ENCODE assay signal across 8 mouse cellular contexts in the genomic region with DNA sequence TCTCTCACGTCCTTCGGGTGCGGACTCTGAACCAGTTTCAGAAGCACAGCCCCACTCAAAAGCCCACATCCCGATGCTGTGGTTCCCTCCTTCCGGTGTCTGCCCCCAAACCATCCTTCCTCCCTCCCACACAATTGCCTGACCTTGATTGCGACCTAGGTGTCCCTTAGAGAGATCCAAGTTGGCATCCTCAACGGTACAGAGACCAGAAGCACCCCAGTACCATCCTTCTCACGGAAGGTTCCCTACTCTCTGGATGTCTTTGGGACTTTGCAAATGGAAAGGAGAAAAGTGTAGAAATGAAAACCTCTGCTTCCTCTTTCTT. TPM values are rescaled to one million over a fixed set of nuclear protein-coding genes. Genes with fewer than 3 reads are reported as not detected.
DNase-seq lines count a peak whose midpoint lies in the region; ATAC-seq lines count a peak whose summit lies in the region.
"Had no signal": no experiment of that assay in that cellular context is flagged by ENCODE, and none has a peak within 500 bp of the region (broad histone marks: within the 10 kb centered on the region; RNA-seq: fewer than 3 reads in every experiment).

No protein-coding gene starts in this region.

- H3K27ac ChIP-seq in lung, embryonic 15.5 days = peak overlapping the region; percentile 57; the same call in 1 of the 2 replicates
- no peak overlapping the region for H3K27ac ChIP-seq in limb, embryonic 11.5 days (replicated peaks; ENCODE audit: low read depth, low read length)
- no peak overlapping the region; the same call in 1 of the 2 replicates for H3K27ac ChIP-seq in neural tube, embryonic 15.5 days (replicated peaks)

- H3K36me3 ChIP-seq in lung, embryonic 15.5 days = no peaks in the 10 kb centered on the region
- no peaks in the 10 kb centered on the region for H3K36me3 ChIP-seq in erythroblast, embryonic 14.5 days (ENCODE audit: control insufficient read depth)
- H3K36me3 ChIP-seq in limb, embryonic 11.5 days (ENCODE audit: control insufficient read depth, insufficient read depth, low read length) = no peaks in the 10 kb centered on the region
- H3K36me3 ChIP-seq in neural tube, embryonic 15.5 days = no peaks in the 10 kb centered on the region

- DNase-seq in lung, postnatal 36 days = no peak
- no peak for DNase-seq in limb, embryonic 11.5 days (ENCODE audit: low spot score)
- no peak for DNase-seq in gastrocnemius, postnatal 14 days
- DNase-seq in frontal cortex, postnatal 25 days (ENCODE audit: low spot score in 2 of 2) = no peak

- H3K4me2 ChIP-seq in lung, embryonic 15.5 days = peak overlapping the region; percentile 58
- H3K4me2 ChIP-seq in limb, embryonic 11.5 days (ENCODE audit: low read depth, severe bottlenecking) = peak overlapping the region; percentile 11; the same call in 1 of the 2 replicates
- peak overlapping the region; percentile 57 for H3K4me2 ChIP-seq in neural tube, embryonic 15.5 days

- 38% methylated on average over 8 of the region's 8 CpGs for WGBS in lung, embryonic 15.5 days
- WGBS in limb, embryonic 11.5 days = 53% methylated on average over 8 of the region's 8 CpGs
- 43% methylated on average over 8 of the region's 8 CpGs for WGBS in neural tube, embryonic 15.5 days

- no peaks in the 10 kb centered on the region for H3K9me3 ChIP-seq in lung, embryonic 15.5 days
- no peaks in the 10 kb centered on the region for H3K9me3 ChIP-seq in erythroblast, embryonic 14.5 days (ENCODE audit: control insufficient read depth, low read length)
- no peaks in the 10 kb centered on the region for H3K9me3 ChIP-seq in limb, embryonic 11.5 days (ENCODE audit: control insufficient read depth, low read length)
- H3K9me3 ChIP-seq in neural tube, embryonic 15.5 days (replicated peaks) = no peaks in the 10 kb centered on the region

- peak overlapping the region; percentile 36 for H3K4me3 ChIP-seq in lung, embryonic 15.5 days
- H3K4me3 ChIP-seq in erythroblast, embryonic 14.5 days (replicated peaks) = peak overlapping the region; percentile 68
- H3K4me3 ChIP-seq in limb, embryonic 11.5 days (ENCODE audit: low read depth, low read length) = no peak overlapping the region
- peak overlapping the region; percentile 33 for H3K4me3 ChIP-seq in neural tube, embryonic 15.5 days (replicated peaks)

- intact Hi-C loops in gastrocnemius, postnatal 14 days (cut with DNase I; ENCODE audit: low total_unique reads) = no loop called here

- ATAC-seq in lung, embryonic 15.5 days (ENCODE audit: borderline replicate concordance, extremely low read depth, low FRiP score, low TSS enrichment) = no peak
- no peak for ATAC-seq in limb, embryonic 11.5 days (ENCODE audit: insufficient number of reproducible peaks, low FRiP score, low TSS enrichment, low read depth)
- ATAC-seq in neural tube, embryonic 15.5 days (ENCODE audit: low FRiP score) = peak; percentile 32; the same call in 1 of the 2 replicates

- H3K4me1 ChIP-seq in lung, embryonic 15.5 days = 0 out of 2 replicates have a peak, but pooled peaks cover 3% of the 10 kb centered on the region
- peaks cover 19% of the 10 kb centered on the region for H3K4me1 ChIP-seq in erythroblast, embryonic 14.5 days (ENCODE audit: control insufficient read depth)
- no peaks in the 10 kb centered on the region for H3K4me1 ChIP-seq in limb, embryonic 11.5 days (ENCODE audit: control insufficient read depth, insufficient read depth, low read length)
- 0 out of 2 replicates have a peak, but pooled peaks cover 4% of the 10 kb centered on the region for H3K4me1 ChIP-seq in neural tube, embryonic 15.5 days

- H3K27me3 ChIP-seq in lung, embryonic 15.5 days = no peaks in the 10 kb centered on the region
- H3K27me3 ChIP-seq in erythroblast, embryonic 14.5 days (ENCODE audit: control insufficient read depth) = peaks cover 6% of the 10 kb centered on the region
- no peaks in the 10 kb centered on the region for H3K27me3 ChIP-seq in limb, embryonic 11.5 days (ENCODE audit: control insufficient read depth, insufficient read depth, low read length)
- H3K27me3 ChIP-seq in neural tube, embryonic 15.5 days (replicated peaks) = no peaks in the 10 kb centered on the region

- peak overlapping the region; percentile 41; the same call in 1 of the 2 replicates for H3K9ac ChIP-seq in lung, embryonic 15.5 days
- no peak overlapping the region for H3K9ac ChIP-seq in limb, embryonic 11.5 days (ENCODE audit: low read length)
- H3K9ac ChIP-seq in neural tube, embryonic 15.5 days (replicated peaks) = no peak overlapping the region

RNA-seq across cellular contexts. Expression of gene Sit1, which starts 5.0 kb away (rescaled TPM):
- polyA plus RNA-seq in lung, embryonic 15.5 days (2015; fragmentation: Nextera tagmentation; extraction: Ambion mirVana) = 0.14 and 1.2 TPM in 2 replicates
- not detected in 2 replicates for polyA plus RNA-seq in erythroblast, embryonic 14.5 days (2012)
- polyA plus RNA-seq in limb, embryonic 11.5 days (2014; fragmentation: Nextera tagmentation; extraction: Ambion mirVana) = not detected in 2 replicates
- 1.9 TPM in 1 of 2 replicates, not detected in the other for polyA plus RNA-seq in neural tube, embryonic 15.5 days (2015; fragmentation: Nextera tagmentation; extraction: Ambion mirVana)
- total RNA-seq in gastrocnemius, postnatal 14 days (2021) = not detected
- polyA plus RNA-seq: brain, embryonic 14.5 days had no signal

RNA-seq across cellular contexts. Expression of gene Ccdc107, which starts 14.2 kb away (rescaled TPM):
- 67.4 and 70.1 TPM in 2 replicates for polyA plus RNA-seq in lung, embryonic 15.5 days (2015; fragmentation: Nextera tagmentation; extraction: Ambion mirVana)
- polyA plus RNA-seq in erythroblast, embryonic 14.5 days (2012) = 10.5 and 12.4 TPM in 2 replicates
- 58.3 and 58.9 TPM in 2 replicates for polyA plus RNA-seq in limb, embryonic 11.5 days (2014; fragmentation: Nextera tagmentation; extraction: Ambion mirVana)
- 88.9 and 89.8 TPM in 2 replicates for polyA plus RNA-seq in neural tube, embryonic 15.5 days (2015; fragmentation: Nextera tagmentation; extraction: Ambion mirVana)
- total RNA-seq in gastrocnemius, postnatal 14 days (2021) = 10 to 100 TPM; 25.7 to 25.9 TPM

RNA-seq across cellular contexts. Expression of gene Arhgef39, which starts 21.0 kb away (rescaled TPM):
- 48.8 and 54.0 TPM in 2 replicates for polyA plus RNA-seq in lung, embryonic 15.5 days (2015; fragmentation: Nextera tagmentation; extraction: Ambion mirVana)
- polyA plus RNA-seq in erythroblast, embryonic 14.5 days (2012) = 9.4 and 10.5 TPM in 2 replicates
- 45.6 and 48.2 TPM in 2 replicates for polyA plus RNA-seq in limb, embryonic 11.5 days (2014; fragmentation: Nextera tagmentation; extraction: Ambion mirVana)
- 5.9 and 15.4 TPM in 2 replicates for polyA plus RNA-seq in neural tube, embryonic 15.5 days (2015; fragmentation: Nextera tagmentation; extraction: Ambion mirVana)
- total RNA-seq in gastrocnemius, postnatal 14 days (2021) = 1 to 10 TPM; 1.3 to 1.6 TPM

RNA-seq across cellular contexts. Expression of gene Cd72, which starts 24.1 kb away (rescaled TPM):
- polyA plus RNA-seq in lung, embryonic 15.5 days (2015; fragmentation: Nextera tagmentation; extraction: Ambion mirVana) = 1.8 and 3.1 TPM in 2 replicates
- 0.09 TPM in 1 of 2 replicates, not detected in the other for polyA plus RNA-seq in erythroblast, embryonic 14.5 days (2012)
- polyA plus RNA-seq in limb, embryonic 11.5 days (2014; fragmentation: Nextera tagmentation; extraction: Ambion mirVana) = 2.4 and 4.0 TPM in 2 replicates
- 4.3 and 6.7 TPM in 2 replicates for polyA plus RNA-seq in neural tube, embryonic 15.5 days (2015; fragmentation: Nextera tagmentation; extraction: Ambion mirVana)
- total RNA-seq in gastrocnemius, postnatal 14 days (2021) = not detected

RNA-seq across cellular contexts. Expression of gene Car9, which starts 28.3 kb away (rescaled TPM):
- polyA plus RNA-seq in lung, embryonic 15.5 days (2015; fragmentation: Nextera tagmentation; extraction: Ambion mirVana) = 4.7 and 6.1 TPM in 2 replicates
- not detected in 2 replicates for polyA plus RNA-seq in erythroblast, embryonic 14.5 days (2012)
- 0.65 and 1.1 TPM in 2 replicates for polyA plus RNA-seq in limb, embryonic 11.5 days (2014; fragmentation: Nextera tagmentation; extraction: Ambion mirVana)
- 0.17 and 1.3 TPM in 2 replicates for polyA plus RNA-seq in neural tube, embryonic 15.5 days (2015; fragmentation: Nextera tagmentation; extraction: Ambion mirVana)
- 1 to 10 TPM; 2.1 to 2.9 TPM for total RNA-seq in gastrocnemius, postnatal 14 days (2021)
